Mouse (Mus musculus) MN1 (cell line): Measurements from ENCODE around the gene Hnrnpd.

Experiments used
- DNase-seq: peaks from one replicate; pipeline ENCODE4 v3.0.0-alpha.2; 2016; ENCODE audit warnings: low spot score

Gene Hnrnpd

GRCm38 (mm10) chr5:99978699-99979442 is at the start of gene Hnrnpd, which contains the start of gene 4930524J08Rik:
Hnrnpd (minus strand) TSS chr5:99978938.
4930524J08Rik (plus strand) TSS chr5:99979061.
- peak; percentile 98 for DNase-seq

- no peak for DNase-seq
Observed at GRCm38 (mm10) chr5:100024868-100025267, 46.1 kb upstream of the Hnrnpd start.

- no peak for DNase-seq
Observed at GRCm38 (mm10) chr5:100024403-100024802, 45.7 kb upstream of the Hnrnpd start.

- DNase-seq, result no peak
Observed at GRCm38 (mm10) chr5:100020089-100020488, 41.4 kb upstream of the Hnrnpd start.

GRCm38 (mm10) chr5:100012599-100012998 is 33.9 kb upstream of the Hnrnpd start:
- no peak for DNase-seq

GRCm38 (mm10) chr5:100008485-100008884 is 29.7 kb upstream of the Hnrnpd start:
- DNase-seq, result no peak

- no peak for DNase-seq
Observed at GRCm38 (mm10) chr5:100007040-100007375, 28.3 kb upstream of the Hnrnpd start.

- no peak for DNase-seq
Observed at GRCm38 (mm10) chr5:100006324-100007039, 27.7 kb upstream of the Hnrnpd start.

- no peak for DNase-seq
Observed at GRCm38 (mm10) chr5:100005896-100006295, 27.2 kb upstream of the Hnrnpd start.

GRCm38 (mm10) chr5:100005431-100005830 is 26.7 kb upstream of the Hnrnpd start:
- no peak for DNase-seq

GRCm38 (mm10) chr5:100003895-100004294 is 25.2 kb upstream of the Hnrnpd start:
- DNase-seq, result no peak

GRCm38 (mm10) chr5:100000500-100000899 is 21.8 kb upstream of the Hnrnpd start:
- DNase-seq, result no peak

- DNase-seq, result no peak
Observed at GRCm38 (mm10) chr5:100000048-100000447, 21.3 kb upstream of the Hnrnpd start.

GRCm38 (mm10) chr5:99994680-99995079 is 15.9 kb upstream of the Hnrnpd start:
- DNase-seq, result no peak

GRCm38 (mm10) chr5:99994166-99994565 is 15.4 kb upstream of the Hnrnpd start:
- DNase-seq, result no peak

GRCm38 (mm10) chr5:99983452-99984061 is 4.8 kb upstream of the Hnrnpd start:
- no peak for DNase-seq

GRCm38 (mm10) chr5:99977516-99978301 is 1.0 kb downstream of the Hnrnpd start:
- DNase-seq, result peak; percentile 75

- no peak for DNase-seq
Observed at GRCm38 (mm10) chr5:99976334-99976955, 2.3 kb downstream of the Hnrnpd start.

- no peak for DNase-seq
Observed at GRCm38 (mm10) chr5:99975776-99976175, 3.0 kb downstream of the Hnrnpd start.

GRCm38 (mm10) chr5:99975061-99975460 is 3.7 kb downstream of the Hnrnpd start:
- no peak for DNase-seq

GRCm38 (mm10) chr5:99973941-99974340 is 4.8 kb downstream of the Hnrnpd start:
- no peak for DNase-seq

- no peak for DNase-seq
Observed at GRCm38 (mm10) chr5:99959960-99960359, 18.8 kb downstream of the Hnrnpd start.
